Mouse (Mus musculus) E14TG2a.4 (cell line): ENCODE data around the gene Spr.
"Not testable (repeated sequence)": the region's sequence is repeated elsewhere in the genome, so short reads cannot be mapped to it uniquely, and the experiment has no call there.

ENCODE experiments used
- CTCF ChIP-seq: conservative IDR thresholded peaks from 2 replicates; pipeline ENCODE4 v1.5.1; 2014; ENCODE audit warnings: low read length
- NANOG ChIP-seq: IDR thresholded peaks from 2 replicates; pipeline ENCODE4 v1.6.1; 2014; ENCODE audit warnings: borderline replicate concordance, low read length, mixed read lengths
- POU5F1 ChIP-seq: IDR thresholded peaks from 2 replicates; pipeline ENCODE4 v1.6.1; 2014; ENCODE audit warnings: low read length, borderline replicate concordance

DNA sequence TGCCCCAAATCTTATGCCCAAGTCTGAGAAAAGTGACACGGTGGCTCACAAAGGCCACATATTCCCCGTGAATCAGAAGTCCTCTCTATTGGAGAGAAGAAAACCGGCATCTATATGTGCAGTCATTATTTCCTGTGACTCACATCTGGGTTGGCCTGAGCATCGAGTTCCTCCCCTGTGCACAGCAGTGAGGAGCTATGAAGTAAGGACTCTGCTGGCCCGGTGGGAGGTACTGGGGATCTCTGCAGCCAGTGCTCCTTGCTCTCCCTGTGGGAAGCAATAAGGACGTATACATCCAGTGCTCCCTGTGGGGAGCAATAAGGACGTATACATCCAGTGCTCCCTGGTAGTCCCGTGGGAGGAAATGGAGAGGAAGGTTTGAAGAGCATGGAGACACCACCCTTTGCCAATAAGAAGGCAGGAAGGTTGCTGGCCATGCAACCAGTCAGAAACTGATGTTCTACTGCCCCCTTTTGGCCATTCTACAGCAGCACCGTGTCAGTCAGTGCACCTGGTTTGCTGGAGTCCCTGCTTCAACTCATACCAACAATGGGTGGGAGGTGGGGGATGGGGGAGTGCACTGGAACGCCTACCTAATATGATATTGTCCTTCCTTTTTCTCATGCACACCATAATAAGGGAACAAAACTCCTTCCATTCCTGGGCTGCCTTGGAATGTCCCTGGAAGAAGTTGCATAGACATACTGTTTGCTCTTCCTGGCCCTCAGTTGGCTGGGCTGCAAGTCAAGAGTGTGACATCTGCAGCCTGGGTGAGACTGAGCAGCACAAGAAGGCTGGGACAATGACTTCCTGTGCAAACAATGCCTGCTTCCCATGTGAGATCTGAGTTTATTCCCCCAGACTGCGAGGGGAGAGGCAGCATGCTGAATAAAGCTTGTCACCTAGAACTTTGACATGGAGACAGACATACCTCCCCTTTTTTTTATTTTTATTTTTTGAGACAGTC, 19.7 kb downstream of the Spr start:
- TF ChIP-seq CTCF: peak; percentile 45
- TF ChIP-seq NANOG, POU5F1: not testable (repeated sequence)
